Comparison of ENCODE assay signal across 8 mouse cellular contexts in genomic region chr7:45560843-45561623, GRCm38 (mm10). TPM values are rescaled to one million over a fixed set of nuclear protein-coding genes. Genes with fewer than 3 reads are reported as not detected.
DNase-seq lines count a peak whose midpoint lies in the region; ATAC-seq and TF ChIP-seq lines count a peak whose summit lies in the region.

No protein-coding gene starts in this region.

- no peaks in the 10 kb centered on the region for H3K27me3 ChIP-seq in embryonic facial prominence, embryonic 13.5 days
- no peaks in the 10 kb centered on the region for H3K27me3 ChIP-seq in limb, embryonic 14.5 days (ENCODE audit: control insufficient read depth, insufficient read depth, low read length)
- no peaks in the 10 kb centered on the region for H3K27me3 ChIP-seq in midbrain, postnatal 0 days (ENCODE audit: insufficient read depth, low read length)

- peak; percentile 97 for TF ChIP-seq CTCF in midbrain, postnatal 0 days (IDR thresholded peaks at IDR 0.05)

- no peak for TF ChIP-seq POLR2A in limb, embryonic 14.5 days (IDR thresholded peaks at IDR 0.05; ENCODE audit: borderline replicate concordance, extremely low read depth, insufficient read depth, insufficient read length)

- no peaks in the 10 kb centered on the region for H3K9me3 ChIP-seq in embryonic facial prominence, embryonic 13.5 days
- H3K9me3 ChIP-seq in limb, embryonic 14.5 days (ENCODE audit: control insufficient read depth, low read length) = no peaks in the 10 kb centered on the region
- no peaks in the 10 kb centered on the region for H3K9me3 ChIP-seq in midbrain, postnatal 0 days (ENCODE audit: low read length)

- H3K9ac ChIP-seq in embryonic facial prominence, embryonic 13.5 days = 0 out of 2 replicates have a peak overlapping the region, but pooled peaks have one; percentile 46
- H3K9ac ChIP-seq in limb, embryonic 14.5 days (ENCODE audit: low read depth, low read length, severe bottlenecking) = no peak overlapping the region
- H3K9ac ChIP-seq in midbrain, postnatal 0 days (replicated peaks; ENCODE audit: low read length, poor library complexity, severe bottlenecking) = no peak overlapping the region; the same call in 1 of the 2 replicates

- no peak overlapping the region for H3K4me3 ChIP-seq in embryonic facial prominence, embryonic 13.5 days
- no peak overlapping the region for H3K4me3 ChIP-seq in limb, embryonic 14.5 days (replicated peaks; ENCODE audit: low read length)
- H3K4me3 ChIP-seq in midbrain, postnatal 0 days (ENCODE audit: low read depth, low read length) = no peak overlapping the region

- ATAC-seq in embryonic facial prominence, embryonic 13.5 days (ENCODE audit: insufficient number of reproducible peaks, insufficient read depth, low FRiP score, low TSS enrichment, low read depth) = no peak
- ATAC-seq in limb, embryonic 14.5 days (ENCODE audit: low FRiP score, low read depth) = peak; percentile 60; the same call in 1 of the 2 replicates
- ATAC-seq in midbrain, postnatal 0 days (ENCODE audit: low FRiP score) = peak; percentile 42; the same call in 1 of the 2 replicates

- DNase-seq in 3T3-L1 (ENCODE audit: low read depth, low spot score) = peak; percentile 77
- DNase-seq in adrenal gland, postnatal 14 days = peak; percentile 85
- DNase-seq in heart, adult 9 months (ENCODE audit: low spot score in 2 of 2) = peak; percentile 44 to 71
- peak; percentile 88 for DNase-seq in kidney, adult 9 months
- peak; percentile 60 for DNase-seq in limb, embryonic 14.5 days (ENCODE audit: low spot score)
- DNase-seq in midbrain, postnatal 0 days (ENCODE audit: low spot score) = peak; percentile 77
- peak; percentile 59 to 78 for DNase-seq in spleen, postnatal 14 days (ENCODE audit: low spot score in 2 of 2)

- H3K27ac ChIP-seq in embryonic facial prominence, embryonic 13.5 days = no peak overlapping the region
- H3K27ac ChIP-seq in limb, embryonic 14.5 days (replicated peaks; ENCODE audit: low read depth, low read length) = no peak overlapping the region
- no peak overlapping the region for H3K27ac ChIP-seq in midbrain, postnatal 0 days (ENCODE audit: low read depth, low read length)

- no peaks in the 10 kb centered on the region for H3K36me3 ChIP-seq in embryonic facial prominence, embryonic 13.5 days
- no peaks in the 10 kb centered on the region for H3K36me3 ChIP-seq in limb, embryonic 14.5 days (ENCODE audit: control insufficient read depth, insufficient read depth, low read length)
- no peaks in the 10 kb centered on the region for H3K36me3 ChIP-seq in midbrain, postnatal 0 days (ENCODE audit: insufficient read depth, low read length)

- 19% methylated on average over 17 of the region's 17 CpGs for whole genome bisulfite sequencing in embryonic facial prominence, embryonic 13.5 days
- WGBS in limb, embryonic 14.5 days = 22% methylated on average over 17 of the region's 17 CpGs
- 26% methylated on average over 17 of the region's 17 CpGs for WGBS in midbrain, postnatal 0 days

- peaks cover 13% of the 10 kb centered on the region for H3K4me1 ChIP-seq in embryonic facial prominence, embryonic 13.5 days
- no peaks in the 10 kb centered on the region for H3K4me1 ChIP-seq in limb, embryonic 14.5 days (ENCODE audit: control insufficient read depth, insufficient read depth, low read length)
- H3K4me1 ChIP-seq in midbrain, postnatal 0 days (ENCODE audit: insufficient read depth, low read length) = no peaks in the 10 kb centered on the region

- H3K4me2 ChIP-seq in embryonic facial prominence, embryonic 13.5 days = peak overlapping the region; percentile 33
- H3K4me2 ChIP-seq in limb, embryonic 14.5 days (replicated peaks; ENCODE audit: low read depth, low read length, severe bottlenecking) = no peak overlapping the region
- peak overlapping the region; percentile 34 for H3K4me2 ChIP-seq in midbrain, postnatal 0 days (ENCODE audit: low read depth, low read length, poor library complexity, severe bottlenecking)

RNA-seq across cellular contexts. Expression of gene Hsd17b14, which starts 6.3 kb away (rescaled TPM):
- 0.67 and 1.2 TPM in 2 replicates for total RNA-seq in adrenal gland, postnatal 14 days (2021)
- polyA plus RNA-seq in embryonic facial prominence, embryonic 13.5 days (2015; fragmentation: Nextera tagmentation; extraction: Ambion mirVana) = 0.25 and 0.83 TPM in 2 replicates
- polyA plus RNA-seq in limb, embryonic 14.5 days (2012; rRNA removed) = 1.1 and 1.2 TPM in 2 replicates
- 0.44 and 0.92 TPM in 2 replicates for polyA plus RNA-seq in limb, embryonic 14.5 days (2014; fragmentation: Nextera tagmentation; extraction: Ambion mirVana)
- not detected in 2 replicates for total RNA-seq in midbrain, postnatal 0 days (2014; rRNA removed)
- 0.15 and 0.20 TPM in 2 replicates for polyA plus RNA-seq in midbrain, postnatal 0 days (2015; fragmentation: Nextera tagmentation; extraction: Ambion mirVana)

RNA-seq across cellular contexts. Expression of gene Bcat2, which starts 8.9 kb away (rescaled TPM):
- 149 and 151 TPM in 2 replicates for total RNA-seq in adrenal gland, postnatal 14 days (2021)
- 67.1 and 68.4 TPM in 2 replicates for polyA plus RNA-seq in embryonic facial prominence, embryonic 13.5 days (2015; fragmentation: Nextera tagmentation; extraction: Ambion mirVana)
- polyA plus RNA-seq in limb, embryonic 14.5 days (2012; rRNA removed) = 67.6 and 71.5 TPM in 2 replicates
- polyA plus RNA-seq in limb, embryonic 14.5 days (2014; fragmentation: Nextera tagmentation; extraction: Ambion mirVana) = 57.2 and 60.4 TPM in 2 replicates
- 12.4 and 14.9 TPM in 2 replicates for total RNA-seq in midbrain, postnatal 0 days (2014; rRNA removed)
- polyA plus RNA-seq in midbrain, postnatal 0 days (2015; fragmentation: Nextera tagmentation; extraction: Ambion mirVana) = 18.3 and 19.3 TPM in 2 replicates

RNA-seq across cellular contexts. Expression of gene Plekha4, which starts 34.9 kb away (rescaled TPM):
- 3.8 and 6.5 TPM in 2 replicates for total RNA-seq in adrenal gland, postnatal 14 days (2021)
- 2.9 and 3.8 TPM in 2 replicates for polyA plus RNA-seq in embryonic facial prominence, embryonic 13.5 days (2015; fragmentation: Nextera tagmentation; extraction: Ambion mirVana)
- 13.1 and 17.2 TPM in 2 replicates for polyA plus RNA-seq in limb, embryonic 14.5 days (2012; rRNA removed)
- 4.3 and 4.6 TPM in 2 replicates for polyA plus RNA-seq in limb, embryonic 14.5 days (2014; fragmentation: Nextera tagmentation; extraction: Ambion mirVana)
- 2.0 and 2.1 TPM in 2 replicates for total RNA-seq in midbrain, postnatal 0 days (2014; rRNA removed)
- 1.2 and 1.6 TPM in 2 replicates for polyA plus RNA-seq in midbrain, postnatal 0 days (2015; fragmentation: Nextera tagmentation; extraction: Ambion mirVana)

RNA-seq across cellular contexts. Expression of gene Ppp1r15a, which starts 35.0 kb away (rescaled TPM):
- total RNA-seq in adrenal gland, postnatal 14 days (2021) = 37.3 and 55.7 TPM in 2 replicates
- polyA plus RNA-seq in embryonic facial prominence, embryonic 13.5 days (2015; fragmentation: Nextera tagmentation; extraction: Ambion mirVana) = 22.9 and 23.0 TPM in 2 replicates
- polyA plus RNA-seq in limb, embryonic 14.5 days (2012; rRNA removed) = 27.5 and 29.8 TPM in 2 replicates
- polyA plus RNA-seq in limb, embryonic 14.5 days (2014; fragmentation: Nextera tagmentation; extraction: Ambion mirVana) = 21.2 and 22.1 TPM in 2 replicates
- 17.2 and 17.4 TPM in 2 replicates for total RNA-seq in midbrain, postnatal 0 days (2014; rRNA removed)
- polyA plus RNA-seq in midbrain, postnatal 0 days (2015; fragmentation: Nextera tagmentation; extraction: Ambion mirVana) = 18.7 and 18.8 TPM in 2 replicates

RNA-seq across cellular contexts. Expression of gene Nucb1, which starts 50.8 kb away (rescaled TPM):
- 199 and 204 TPM in 2 replicates for total RNA-seq in adrenal gland, postnatal 14 days (2021)
- polyA plus RNA-seq in embryonic facial prominence, embryonic 13.5 days (2015; fragmentation: Nextera tagmentation; extraction: Ambion mirVana) = 198 and 206 TPM in 2 replicates
- 293 and 299 TPM in 2 replicates for polyA plus RNA-seq in limb, embryonic 14.5 days (2012; rRNA removed)
- 239 and 254 TPM in 2 replicates for polyA plus RNA-seq in limb, embryonic 14.5 days (2014; fragmentation: Nextera tagmentation; extraction: Ambion mirVana)
- total RNA-seq in midbrain, postnatal 0 days (2014; rRNA removed) = 92.2 and 137 TPM in 2 replicates
- 137 and 144 TPM in 2 replicates for polyA plus RNA-seq in midbrain, postnatal 0 days (2015; fragmentation: Nextera tagmentation; extraction: Ambion mirVana)
